24 mouse cellular contexts compared by ENCODE assay signal in the genomic region with DNA sequence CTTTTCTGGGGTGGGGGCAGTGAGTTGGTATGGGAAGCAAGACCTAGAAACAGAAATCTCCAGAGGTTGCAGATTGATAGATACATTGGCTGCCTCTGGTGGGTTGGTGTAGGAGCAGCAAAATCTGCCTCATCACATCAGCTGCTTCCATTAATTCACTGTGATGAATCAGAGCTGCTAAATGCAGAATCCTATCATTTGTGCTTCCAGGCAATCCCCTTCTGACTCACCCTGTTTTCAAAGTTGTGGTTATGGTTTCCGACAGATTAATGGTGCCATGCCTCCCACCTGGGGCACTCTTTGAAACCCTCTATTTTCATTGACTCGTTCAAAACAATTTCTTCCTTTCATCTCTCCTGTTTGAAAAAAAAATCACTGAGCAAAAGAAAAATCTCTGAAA.
DNase-seq lines count a peak whose midpoint lies in the region; ATAC-seq and TF ChIP-seq lines count a peak whose summit lies in the region.
"Had no signal": no experiment of that assay in that cellular context is flagged by ENCODE, and none has a peak within 500 bp of the region (broad histone marks: within the 10 kb centered on the region; RNA-seq: fewer than 3 reads in every experiment).

No protein-coding gene starts in this region.

- H3K4me3 ChIP-seq in embryonic facial prominence, embryonic 14.5 days (ENCODE audit: low read depth, low read length), result no peak overlapping the region
- no peak overlapping the region for H3K4me3 ChIP-seq in embryonic facial prominence, embryonic 10.5 days
- no peak overlapping the region for H3K4me3 ChIP-seq in gastrocnemius, adult 2 months
- no peak overlapping the region for H3K4me3 ChIP-seq in forebrain, embryonic 16.5 days (replicated peaks; ENCODE audit: low read length)
- H3K4me3 ChIP-seq: forebrain, embryonic 12.5 days; heart, embryonic 12.5 days; hindbrain, embryonic 12.5 days; limb, embryonic 12.5 days; liver, embryonic 13.5 days; lung, embryonic 15.5 days; neural tube, embryonic 12.5 days had no signal

- H3K27me3 ChIP-seq in embryonic facial prominence, embryonic 14.5 days (replicated peaks; ENCODE audit: control insufficient read depth, insufficient read depth, low read length), result no peaks in the 10 kb centered on the region
- H3K27me3 ChIP-seq in embryonic facial prominence, embryonic 10.5 days (replicated peaks; ENCODE audit: low read depth, poor library complexity, severe bottlenecking), result no peaks in the 10 kb centered on the region
- no peaks in the 10 kb centered on the region for H3K27me3 ChIP-seq in forebrain, embryonic 16.5 days (replicated peaks; ENCODE audit: control insufficient read depth, insufficient read depth, low read length)
- H3K27me3 ChIP-seq: forebrain, embryonic 12.5 days; heart, embryonic 12.5 days; hindbrain, embryonic 12.5 days; limb, embryonic 12.5 days; liver, embryonic 13.5 days; lung, embryonic 15.5 days; neural tube, embryonic 12.5 days had no signal

- 68% methylated on average over 2 of the region's 2 CpGs for WGBS in embryonic facial prominence, embryonic 14.5 days
- WGBS in embryonic facial prominence, embryonic 10.5 days, result 77% methylated on average over 2 of the region's 2 CpGs
- WGBS in forebrain, embryonic 16.5 days, result 71% methylated on average over 2 of the region's 2 CpGs

- H3K9ac ChIP-seq in embryonic facial prominence, embryonic 14.5 days (ENCODE audit: low read depth, low read length), result no peak overlapping the region
- H3K9ac ChIP-seq in forebrain, embryonic 16.5 days (replicated peaks; ENCODE audit: low read depth, low read length), result no peak overlapping the region
- H3K9ac ChIP-seq: forebrain, embryonic 12.5 days; heart, embryonic 12.5 days; hindbrain, embryonic 12.5 days; limb, embryonic 12.5 days; liver, embryonic 13.5 days; lung, embryonic 15.5 days; neural tube, embryonic 12.5 days had no signal

- no peak overlapping the region for H3K4me2 ChIP-seq in embryonic facial prominence, embryonic 14.5 days (ENCODE audit: low read depth, low read length)
- H3K4me2 ChIP-seq in forebrain, embryonic 16.5 days (ENCODE audit: low read length), result no peak overlapping the region
- H3K4me2 ChIP-seq: forebrain, embryonic 12.5 days; heart, embryonic 12.5 days; hindbrain, embryonic 12.5 days; limb, embryonic 12.5 days; liver, embryonic 13.5 days; lung, embryonic 15.5 days; neural tube, embryonic 12.5 days had no signal

- H3K4me1 ChIP-seq in embryonic facial prominence, embryonic 14.5 days (ENCODE audit: control insufficient read depth, insufficient read depth, low read length), result no peaks in the 10 kb centered on the region
- no peaks in the 10 kb centered on the region for H3K4me1 ChIP-seq in embryonic facial prominence, embryonic 10.5 days
- H3K4me1 ChIP-seq in forebrain, embryonic 16.5 days (replicated peaks; ENCODE audit: control insufficient read depth, insufficient read depth, low read length), result no peaks in the 10 kb centered on the region
- H3K4me1 ChIP-seq: forebrain, embryonic 12.5 days; heart, embryonic 12.5 days; hindbrain, embryonic 12.5 days; limb, embryonic 12.5 days; liver, embryonic 13.5 days; lung, embryonic 15.5 days; neural tube, embryonic 12.5 days had no signal

- no peak for TF ChIP-seq CTCF in gastrocnemius, adult 2 months (IDR thresholded peaks at IDR 0.05)

- no peak overlapping the region for H3K27ac ChIP-seq in embryonic facial prominence, embryonic 14.5 days (replicated peaks; ENCODE audit: low read depth, low read length)
- no peak overlapping the region for H3K27ac ChIP-seq in embryonic facial prominence, embryonic 10.5 days (replicated peaks)
- H3K27ac ChIP-seq in gastrocnemius, adult 2 months, result no peak overlapping the region
- H3K27ac ChIP-seq in forebrain, embryonic 16.5 days (ENCODE audit: low read length), result no peak overlapping the region
- H3K27ac ChIP-seq: forebrain, embryonic 12.5 days; hindbrain, embryonic 12.5 days; limb, embryonic 12.5 days; liver, embryonic 13.5 days; lung, embryonic 15.5 days; neural tube, embryonic 12.5 days had no signal

- peak; percentile 4 for DNase-seq in embryonic facial prominence, embryonic 14.5 days (ENCODE audit: low spot score)
- DNase-seq in embryonic facial prominence, embryonic 10.5 days (ENCODE audit: low spot score), result no peak
- peak; percentile 26 for DNase-seq in left cerebral cortex, adult 11 months (ENCODE audit: low spot score)
- DNase-seq in left cerebral cortex, postnatal 10 days (ENCODE audit: extremely low spot score in 1 of 2, low spot score in 2 of 2), result no peak
- DNase-seq in right cerebral cortex, postnatal 36 days (ENCODE audit: low spot score in 2 of 2), result peak; percentile 5 to 14
- DNase-seq in right cerebral cortex, postnatal 25 days, result no peak
- no peak for DNase-seq in gastrocnemius, adult 2 months
- DNase-seq: cerebellum, adult 8-10 months; gastrocnemius, postnatal 10 days; heart, adult 11 months; heart, postnatal 14 days; kidney, adult 18-20 months; kidney, postnatal 10 days; liver, embryonic 13.5 days; lung, postnatal 4 days; thymus, postnatal 25 days had no signal

- 0 out of 2 replicates have a peak, but pooled peaks cover 8% of the 10 kb centered on the region for H3K9me3 ChIP-seq in embryonic facial prominence, embryonic 14.5 days (ENCODE audit: control insufficient read depth, low read length)
- 0 out of 2 replicates have a peak, but pooled peaks cover 5% of the 10 kb centered on the region for H3K9me3 ChIP-seq in embryonic facial prominence, embryonic 10.5 days
- H3K9me3 ChIP-seq in forebrain, embryonic 16.5 days (ENCODE audit: control insufficient read depth, low read length), result no peaks in the 10 kb centered on the region
- H3K9me3 ChIP-seq: forebrain, embryonic 12.5 days; G1E; hindbrain, embryonic 12.5 days; liver, embryonic 13.5 days; lung, embryonic 15.5 days; neural tube, embryonic 12.5 days had no signal

- no peaks in the 10 kb centered on the region for H3K36me3 ChIP-seq in embryonic facial prominence, embryonic 14.5 days (ENCODE audit: control insufficient read depth, insufficient read depth, low read length)
- H3K36me3 ChIP-seq in embryonic facial prominence, embryonic 10.5 days (replicated peaks), result no peaks in the 10 kb centered on the region
- H3K36me3 ChIP-seq in forebrain, embryonic 16.5 days (ENCODE audit: control insufficient read depth, insufficient read depth), result no peaks in the 10 kb centered on the region
- H3K36me3 ChIP-seq: forebrain, embryonic 12.5 days; G1E; heart, embryonic 12.5 days; hindbrain, embryonic 12.5 days; limb, embryonic 12.5 days; liver, embryonic 13.5 days; lung, embryonic 15.5 days; neural tube, embryonic 12.5 days had no signal

- intact Hi-C loops in left cerebral cortex, postnatal 10 days (cut with DNase I), result no loop called here
- intact Hi-C loops in gastrocnemius, adult 2 months (cut with DNase I), result no loop called here

- no peak for ATAC-seq in embryonic facial prominence, embryonic 14.5 days (ENCODE audit: low read depth)
- ATAC-seq in forebrain, embryonic 16.5 days, result no peak

Comparison
In these comparisons a context has a peak if more than half of its experiments do, and no peak if none do; other contexts are left out.
1. DNase-seq: peak in embryonic facial prominence, embryonic 14.5 days (single experiment), left cerebral cortex, adult 11 months (single experiment) and right cerebral cortex, postnatal 36 days (2 of 2); none in embryonic facial prominence, embryonic 10.5 days (single experiment), left cerebral cortex, postnatal 10 days (0 of 2), right cerebral cortex, postnatal 25 days (single experiment) and gastrocnemius, adult 2 months (single experiment).